Mouse (Mus musculus) CD4-positive naive resting alpha-beta T cell, adult 57 days (primary cell): ENCODE results near the gene Coch. TPM values are rescaled to one million over a fixed set of nuclear protein-coding genes. Genes with fewer than 3 reads are reported as not detected.

Experiments
- total RNA-seq: library from RNA; stranded (reverse); gene quantifications from one replicate; pipeline ENCODE4 v1.2.4, GENCODE M21; 2023

The Coch gene
- total RNA-seq: 1.7 TPM

DNA sequence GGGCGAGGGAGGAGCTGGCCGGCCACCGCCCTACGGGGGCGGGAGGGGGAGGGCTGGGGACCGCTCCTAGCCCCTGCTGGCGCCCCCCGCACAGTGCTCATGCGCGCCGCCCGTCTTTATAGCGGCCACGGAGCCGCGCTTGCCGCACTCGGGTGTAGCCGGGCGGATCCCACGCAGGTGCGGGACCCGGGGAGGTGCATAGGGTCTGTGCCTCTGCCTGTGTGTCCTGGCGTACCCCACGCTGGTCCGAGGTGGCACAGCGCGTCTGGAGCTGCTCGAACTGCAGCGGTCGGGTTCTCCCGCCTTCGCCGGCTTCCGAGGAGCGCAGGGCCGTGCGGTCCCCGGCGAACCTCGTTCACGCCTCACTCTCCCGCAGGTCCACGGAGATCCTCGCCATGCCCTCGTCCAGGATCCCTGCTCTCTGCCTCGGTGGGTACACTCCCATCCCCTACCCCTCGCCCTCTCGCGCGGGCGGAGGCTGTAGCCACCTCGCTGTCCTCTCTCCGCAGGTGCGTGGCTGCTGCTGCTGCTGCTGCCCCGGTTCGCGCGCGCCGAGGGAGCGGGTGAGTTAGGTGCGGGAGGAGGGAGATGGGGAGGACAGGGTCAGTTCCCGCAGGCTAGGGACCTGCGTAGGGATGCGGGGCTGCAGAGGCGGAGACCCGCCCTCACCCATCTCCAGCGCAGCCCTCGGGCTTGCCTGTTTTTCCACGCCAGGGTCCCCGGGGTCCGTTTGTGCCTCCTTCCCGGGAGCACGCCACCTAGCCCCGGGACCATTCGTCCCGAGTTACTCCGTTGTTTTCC is at the start of gene Coch:
TSS of gene Coch (plus strand) at position 113 of the 801 bp plus-strand sequence.

Other genes with a start within 250 kb of the Coch start
- gene G2e3, start 245.3 kb upstream of the Coch start, total RNA-seq: 11.1 TPM
- 49.2 TPM for gene Scfd1, start 215.8 kb upstream of the Coch start, total RNA-seq
- 20.6 TPM for gene Ap4s1, start 97.7 kb downstream of the Coch start, total RNA-seq
- gene Strn3, start 98.6 kb downstream of the Coch start, total RNA-seq: 56.9 TPM
- gene Hectd1, start 236.2 kb downstream of the Coch start, total RNA-seq: 145 TPM